Mouse (Mus musculus) splenic B cell, adult 2 months (primary cell): ENCODE data around the gene Gm49403.
"Not testable (repeated sequence)": the region's sequence is repeated elsewhere in the genome, so short reads cannot be mapped to it uniquely, and the experiment has no call there.

Experiments used
- DNase-seq: peaks from one replicate; pipeline ENCODE4 v3.0.0-alpha.2; 2011; ENCODE audit warnings: low read depth, low spot score
- H3K27me3 ChIP-seq: 2 replicates; pipeline ENCODE4 v1.6.1; 2012; ENCODE audit warnings: mild to moderate bottlenecking, low read length, moderate library complexity, mixed read lengths; ENCODE audit not compliant: control insufficient read depth, poor library complexity, insufficient read depth, severe bottlenecking
- H3K36me3 ChIP-seq: 2 replicates; pipeline ENCODE4 v1.6.1; 2012; ENCODE audit warnings: mild to moderate bottlenecking, low read length, moderate library complexity, mixed read lengths; ENCODE audit not compliant: control insufficient read depth, poor library complexity, insufficient read depth, severe bottlenecking

Gene Gm49403

DNA sequence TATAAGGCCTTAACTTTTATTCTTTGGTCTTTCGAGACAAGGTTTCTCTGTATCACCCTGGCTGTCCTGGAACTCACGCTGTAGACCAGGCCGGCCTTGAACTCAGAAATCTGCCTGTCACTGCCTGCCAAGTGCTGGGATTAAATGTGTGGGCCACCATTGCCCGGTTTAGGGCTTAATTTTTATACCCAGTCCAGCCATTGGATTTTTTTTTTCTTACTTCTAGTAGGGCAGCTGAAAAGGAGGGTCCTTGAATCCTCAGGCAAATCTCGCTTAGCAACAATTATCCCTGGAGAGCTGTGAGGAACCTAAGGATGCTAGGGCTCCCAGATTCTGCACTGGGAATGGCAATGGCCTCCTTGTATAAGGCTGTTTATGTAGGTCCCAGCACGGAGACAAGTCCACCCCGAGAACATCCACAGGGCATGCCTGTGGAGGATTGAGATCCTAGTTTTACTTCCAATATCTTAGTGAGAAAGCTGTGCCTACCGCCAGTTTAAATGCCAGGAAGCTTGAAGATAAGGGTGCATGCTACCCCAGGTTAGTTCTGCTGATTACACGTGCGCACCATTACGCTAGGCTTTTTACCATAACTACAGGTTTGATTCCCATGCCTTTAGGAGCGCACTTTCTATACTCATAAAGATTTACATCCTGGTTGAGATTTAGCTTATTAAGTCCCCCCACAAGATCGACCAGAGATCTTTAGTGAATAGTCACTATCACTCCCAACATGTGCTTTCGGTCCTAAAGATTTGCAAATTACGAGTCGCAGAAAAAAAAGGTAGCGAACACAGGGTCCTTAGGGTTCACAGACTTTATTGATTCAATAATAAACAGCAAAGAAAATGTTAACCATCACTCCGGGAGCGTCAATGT, 4.1 kb downstream of the Gm49403 start:
- H3K36me3 ChIP-seq, result 0 out of 2 replicates have a peak, but pooled peaks cover 2% of the 10 kb centered on the region
- no peak for DNase-seq
- H3K27me3 ChIP-seq, result no peaks in the 10 kb centered on the region

DNA sequence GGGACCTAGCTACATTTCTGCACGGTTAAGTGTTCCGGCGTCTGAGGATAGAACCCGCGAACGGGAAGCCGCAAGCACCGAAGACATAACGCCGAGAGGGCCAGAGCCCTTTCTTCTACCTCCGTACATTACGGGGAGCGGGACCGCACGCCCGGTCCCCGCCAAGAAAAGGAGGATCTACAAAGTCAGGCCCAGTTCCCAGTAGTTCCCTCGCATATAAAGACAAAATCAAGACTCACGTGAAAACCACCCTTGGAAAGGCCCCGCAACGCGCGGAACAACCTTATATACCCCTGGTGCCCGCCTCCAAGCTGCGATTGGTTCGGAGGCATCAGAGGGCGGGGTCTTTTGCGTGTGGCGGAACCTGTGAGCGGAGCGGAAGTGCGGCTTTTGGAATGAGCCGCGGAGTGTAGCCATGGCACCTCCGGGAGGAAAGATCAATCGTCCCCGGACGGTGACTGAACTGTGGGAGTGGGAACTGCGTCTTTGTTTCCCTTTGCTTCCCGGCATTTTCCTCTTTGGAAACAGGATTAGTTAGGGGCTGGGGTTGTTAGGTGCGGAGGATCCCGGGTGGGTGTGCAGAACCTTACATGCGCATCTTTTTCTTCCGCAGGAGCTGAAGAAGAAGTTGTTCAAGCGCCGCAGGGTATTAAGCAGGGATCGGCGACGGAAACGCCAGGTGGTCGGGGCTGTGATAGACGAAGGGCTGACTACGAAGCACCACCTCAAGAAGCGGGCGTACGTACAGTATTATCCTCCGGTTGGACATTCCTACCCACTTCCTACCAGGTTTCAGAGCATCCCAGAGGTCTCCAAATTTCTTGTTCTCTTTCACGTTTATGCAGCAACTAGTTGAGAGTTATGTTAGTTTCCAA, 5.0 kb downstream of the Gm49403 start, which contains the start of the genes 1810009A15Rik and Gm49416:
Gene 1810009A15Rik (plus strand): TSS at position 343 of the 875 bp plus-strand sequence.
Gene Gm49416 (plus strand): TSS at position 416 of the 875 bp plus-strand sequence.
- peak; percentile 96 for DNase-seq
- 0 out of 2 replicates have a peak, but pooled peaks cover 2% of the 10 kb centered on the region for H3K36me3 ChIP-seq
- no peaks in the 10 kb centered on the region for H3K27me3 ChIP-seq

DNA sequence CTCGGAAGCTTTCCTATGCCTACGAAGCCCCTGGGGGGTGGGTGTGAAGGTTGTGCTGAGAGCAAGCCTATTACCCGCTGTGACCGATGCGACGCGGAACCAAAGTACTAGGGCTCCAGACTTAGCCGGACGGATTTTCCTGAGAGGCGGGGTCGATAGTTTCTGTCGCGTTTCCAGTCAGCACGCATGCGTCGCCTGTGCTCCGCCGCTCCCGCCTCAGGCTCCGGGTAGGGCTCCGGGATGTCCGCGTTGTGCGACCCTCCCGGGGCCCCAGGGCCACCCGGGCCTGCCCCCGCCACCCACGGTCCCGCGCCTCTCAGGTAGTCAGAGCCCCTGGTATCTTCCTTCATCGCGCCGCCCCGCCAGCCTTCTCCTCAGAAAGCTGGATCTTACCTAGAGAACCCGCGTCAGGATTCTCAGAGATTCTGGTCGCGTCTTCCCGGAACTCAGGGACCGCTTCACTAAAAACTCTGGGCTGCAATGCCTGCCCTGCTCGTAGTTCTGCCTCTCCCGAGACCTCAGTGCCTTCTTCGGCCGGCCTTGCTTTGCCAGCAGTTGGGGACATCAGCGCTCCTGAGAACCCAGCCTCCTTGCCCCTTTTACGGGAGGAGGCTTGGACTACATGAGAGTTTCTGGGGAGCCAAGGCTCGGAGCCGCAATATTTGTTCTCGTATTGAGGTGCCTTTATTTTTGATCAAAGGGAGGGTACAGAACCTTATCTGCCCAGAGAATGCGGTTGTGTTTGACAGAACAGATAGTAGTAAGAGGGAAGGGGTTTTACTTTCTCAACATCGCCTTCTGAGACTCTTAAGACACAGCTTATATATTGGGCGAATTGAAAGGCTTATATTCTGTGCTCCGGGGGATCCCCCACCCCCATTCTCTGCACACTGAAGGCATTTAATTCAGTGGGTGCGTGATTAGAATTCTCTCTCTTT, 9.4 kb downstream of the Gm49403 start, which contains the start of gene Ints5:
Gene Ints5 (plus strand): TSS at position 177 of the 938 bp plus-strand sequence.
- DNase-seq, result peak; percentile 89
- Histone ChIP-seq H3K36me3 (peaks cover 2% of the 10 kb centered on the region; the same call in 1 of the 2 replicates), H3K27me3 (no peaks in the 10 kb centered on the region)

DNA sequence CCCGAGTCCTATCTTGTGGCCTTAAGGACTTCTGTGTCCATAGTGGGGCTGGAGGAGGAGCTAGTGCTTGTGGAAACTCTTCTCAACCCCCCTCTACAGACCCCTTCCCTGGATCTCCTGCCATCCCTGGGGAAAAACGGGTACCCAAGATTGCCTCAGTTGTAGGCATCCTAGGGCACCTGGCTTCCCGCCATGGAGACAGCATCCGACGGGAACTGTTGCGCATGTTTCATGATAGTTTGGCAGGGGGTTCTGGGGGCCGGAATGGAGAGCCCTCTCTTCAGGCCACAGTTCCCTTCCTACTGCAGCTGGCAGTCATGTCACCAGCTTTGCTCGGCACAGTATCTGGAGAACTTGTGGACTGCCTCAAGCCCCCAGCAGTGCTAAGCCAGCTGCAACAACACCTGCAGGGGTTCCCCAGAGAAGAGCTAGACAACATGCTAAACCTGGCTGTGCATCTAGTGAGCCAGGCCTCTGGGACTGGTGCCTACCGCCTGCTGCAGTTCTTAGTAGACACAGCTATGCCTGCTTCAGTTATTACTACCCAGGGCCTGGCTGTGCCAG, 11.7 kb downstream of the Gm49403 start:
- Histone ChIP-seq H3K36me3 (no peaks in the 10 kb centered on the region; the same call in 1 of the 2 replicates), H3K27me3 (no peaks in the 10 kb centered on the region)
- no peak for DNase-seq

DNA sequence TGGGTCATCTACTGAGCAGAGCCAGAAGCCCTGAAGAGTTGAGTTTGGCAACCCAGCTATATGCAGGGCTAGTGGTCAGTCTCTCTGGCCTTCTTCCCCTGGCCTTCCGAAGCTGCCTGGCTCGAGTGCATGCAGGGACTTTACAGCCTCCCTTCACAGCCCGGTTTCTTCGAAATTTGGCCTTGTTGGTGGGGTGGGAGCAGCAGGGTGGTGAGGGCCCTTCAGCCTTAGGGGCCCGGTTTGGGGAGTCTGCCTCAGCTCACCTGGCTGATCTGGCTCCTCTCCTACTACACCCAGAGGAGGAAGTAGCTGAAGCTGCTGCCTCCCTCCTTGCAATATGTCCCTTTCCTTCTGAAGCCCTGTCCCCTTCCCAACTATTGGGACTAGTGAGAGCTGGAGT, 12.5 kb downstream of the Gm49403 start:
- DNase-seq, H3K36me3 ChIP-seq, H3K27me3 ChIP-seq: not testable (repeated sequence)

DNA sequence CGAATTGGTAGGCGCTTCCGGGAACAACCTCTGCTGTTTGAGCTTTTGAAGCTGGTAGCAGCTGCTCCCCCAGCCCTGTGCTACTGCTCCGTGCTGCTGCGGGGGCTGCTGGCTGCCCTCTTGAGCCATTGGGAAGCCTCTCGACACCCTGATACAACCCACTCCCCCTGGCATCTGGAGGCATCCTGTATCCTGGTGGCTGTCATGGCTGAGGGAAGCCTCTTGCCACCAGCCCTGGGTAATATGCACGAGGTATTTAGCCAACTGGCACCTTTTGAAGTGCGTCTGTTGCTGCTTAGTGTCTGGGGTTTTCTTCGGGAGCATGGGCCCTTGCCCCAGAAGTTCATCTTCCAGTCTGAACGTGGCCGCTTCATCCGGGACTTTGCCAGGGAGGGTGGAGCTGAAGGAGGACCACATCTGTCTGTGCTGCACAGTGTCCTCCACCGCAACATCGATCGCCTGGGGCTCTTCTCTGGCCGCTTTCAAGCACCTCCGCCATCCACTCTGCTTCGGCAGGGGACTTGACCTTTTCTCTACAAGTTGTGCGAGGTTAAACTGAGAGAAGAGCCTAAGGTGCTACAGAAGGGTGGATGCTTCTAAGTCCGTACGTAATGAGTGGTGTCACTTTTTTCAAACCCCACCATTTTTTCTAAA, 13.6 kb downstream of the Gm49403 start:
- DNase-seq, H3K36me3 ChIP-seq, H3K27me3 ChIP-seq: not testable (repeated sequence)

DNA sequence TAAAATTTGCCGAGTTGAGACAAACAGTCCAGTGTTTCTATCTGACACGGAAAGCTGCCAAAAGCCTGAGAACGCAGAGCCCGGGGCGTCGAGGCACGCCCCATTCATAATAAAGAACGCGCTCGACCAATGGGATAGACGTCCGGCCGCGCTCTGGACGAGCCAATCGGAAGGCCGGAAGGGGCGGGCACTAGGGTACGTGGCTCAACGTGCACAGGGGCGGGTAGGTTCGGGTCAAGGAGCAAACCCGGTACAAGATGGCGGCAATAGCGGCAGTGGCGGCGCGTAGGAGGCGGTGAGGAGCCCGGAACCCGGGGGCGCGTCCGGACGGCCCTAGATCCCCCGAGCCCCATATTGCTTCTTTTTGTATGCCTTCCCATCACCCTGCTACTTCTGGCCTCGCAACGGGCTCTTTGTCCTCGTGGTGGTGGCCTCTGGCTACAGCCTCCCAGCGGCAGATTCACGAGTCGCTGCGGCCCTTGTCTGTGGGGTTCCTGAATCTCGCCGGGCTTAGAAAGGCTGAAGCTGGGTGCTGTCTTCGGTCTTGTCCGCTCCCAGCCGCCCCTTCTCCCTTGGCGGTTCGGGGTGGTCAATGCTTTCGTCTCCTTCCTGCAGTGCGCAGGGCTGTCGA, 14.2 kb downstream of the Gm49403 start, which contains the start of gene Ganab:
Gene Ganab (plus strand): TSS at position 207 of the 631 bp plus-strand sequence.
- no peaks in the 10 kb centered on the region for H3K27me3 ChIP-seq
- DNase-seq, result peak; percentile 96

DNA sequence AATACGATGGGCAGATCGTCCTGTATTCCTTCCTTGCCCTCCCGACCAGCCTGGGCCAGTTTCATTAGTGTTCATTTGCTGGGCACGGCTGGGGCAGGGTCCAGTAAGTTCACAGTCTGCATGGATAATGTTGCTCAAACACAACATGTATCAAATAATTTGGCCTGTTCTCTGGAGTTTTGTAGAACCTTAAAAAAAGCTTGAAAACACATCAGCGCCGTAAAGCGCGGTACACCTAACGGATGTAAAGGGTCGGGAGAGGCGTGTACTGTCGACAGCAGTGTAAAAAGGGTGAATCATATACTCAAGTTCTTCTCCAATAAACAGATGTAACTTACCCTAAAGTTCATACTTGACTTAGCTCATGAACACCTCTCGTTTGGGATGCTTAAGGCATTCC, 14.8 kb downstream of the Gm49403 start:
- DNase-seq, result no peak
- Histone ChIP-seq H3K27me3 (no peaks in the 10 kb centered on the region), H3K36me3 (peaks cover 6% of the 10 kb centered on the region; the same call in 1 of the 2 replicates)

More for the DNA sequence above, 14.2 kb downstream of the Gm49403 start, which contains the start of gene Ganab:
- H3K36me3 ChIP-seq, result peaks cover 5% of the 10 kb centered on the region; the same call in 1 of the 2 replicates

DNA sequence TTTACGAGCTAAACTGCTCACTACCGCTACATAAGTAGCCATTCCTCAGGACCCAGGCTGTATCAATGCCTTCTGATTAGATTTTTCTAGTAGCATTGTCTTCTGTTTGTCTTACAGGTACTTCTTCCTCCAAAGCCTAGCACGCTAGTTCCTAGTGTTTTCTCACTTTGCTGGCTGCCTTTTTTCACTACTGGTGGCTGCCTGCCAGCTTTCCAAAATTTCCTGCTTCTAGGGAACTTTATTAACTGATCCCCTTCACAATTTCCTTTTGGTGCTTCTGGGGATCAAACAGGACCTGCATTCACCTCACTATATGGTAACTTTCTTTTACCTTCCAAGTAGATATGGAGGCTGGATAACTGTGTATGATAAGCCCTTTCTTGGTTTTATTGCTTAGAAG, 15.3 kb downstream of the Gm49403 start:
- H3K36me3 ChIP-seq, result peaks cover 7% of the 10 kb centered on the region; the same call in 1 of the 2 replicates
- no peaks in the 10 kb centered on the region for H3K27me3 ChIP-seq
- no peak for DNase-seq

DNA sequence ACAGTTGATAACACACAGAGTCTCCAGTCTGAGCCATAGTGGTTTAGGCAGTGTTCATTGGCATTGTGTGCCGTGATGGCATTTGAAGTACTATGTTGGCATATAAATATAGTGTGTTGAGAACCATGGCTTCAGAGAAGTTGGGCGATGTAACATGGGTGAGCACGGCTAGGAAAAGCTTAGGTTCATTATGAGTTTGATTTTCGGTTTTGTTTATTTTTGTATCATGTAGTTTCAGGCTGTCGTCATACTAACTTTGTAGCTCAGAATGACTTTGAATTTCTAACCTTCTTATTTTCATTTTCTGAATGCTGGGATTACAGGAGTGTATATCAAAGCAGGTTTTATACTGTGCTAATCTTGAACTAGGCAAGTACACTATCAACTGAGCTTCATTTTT, 19.7 kb downstream of the Gm49403 start:
- DNase-seq, result no peak
- Histone ChIP-seq H3K27me3 (no peaks in the 10 kb centered on the region), H3K36me3 (peaks cover 16% of the 10 kb centered on the region)

DNA sequence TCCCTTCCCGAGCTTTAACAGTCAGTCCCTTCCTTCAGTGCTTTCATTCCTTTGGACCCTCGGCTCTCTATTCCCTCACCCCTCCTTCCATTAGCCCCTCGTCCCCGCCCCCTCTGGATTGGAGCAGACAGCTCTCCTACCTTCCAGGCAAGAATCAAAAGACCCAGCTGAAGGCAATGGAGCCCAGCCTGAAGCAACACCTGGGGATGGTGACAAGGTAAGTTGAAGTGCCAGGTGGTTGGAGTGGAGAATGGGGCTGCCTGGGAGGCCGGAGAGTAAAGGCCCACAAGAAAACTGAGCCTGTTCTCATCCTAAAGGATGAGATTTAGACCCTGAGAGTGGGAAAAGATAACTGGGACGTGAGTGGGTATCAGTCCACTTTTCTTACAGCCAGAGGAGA, 24.8 kb downstream of the Gm49403 start:
- no peak for DNase-seq
- Histone ChIP-seq H3K36me3 (peaks cover 30% of the 10 kb centered on the region), H3K27me3 (no peaks in the 10 kb centered on the region)

DNA sequence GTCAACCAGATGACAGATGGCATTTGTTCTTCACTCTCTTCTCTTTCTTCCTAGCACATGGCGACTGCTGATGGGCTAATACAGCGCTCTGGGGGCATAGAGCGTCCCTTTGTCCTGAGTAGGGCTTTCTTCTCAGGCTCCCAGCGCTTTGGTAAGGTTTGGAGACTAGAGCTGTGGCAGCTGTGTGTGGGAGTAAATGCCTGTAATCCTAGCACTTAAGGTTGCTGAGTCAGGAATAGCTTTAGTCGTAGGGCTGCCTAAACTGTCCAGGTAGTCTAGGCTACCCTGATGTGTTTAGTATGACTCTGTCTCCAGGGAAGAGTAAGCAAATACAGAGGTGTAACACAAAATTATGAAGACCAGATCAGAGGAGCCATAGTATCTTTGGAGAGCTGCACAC, 28.1 kb downstream of the Gm49403 start:
- no peaks in the 10 kb centered on the region for H3K27me3 ChIP-seq
- H3K36me3 ChIP-seq, result peaks cover 34% of the 10 kb centered on the region
- DNase-seq, result no peak

DNA sequence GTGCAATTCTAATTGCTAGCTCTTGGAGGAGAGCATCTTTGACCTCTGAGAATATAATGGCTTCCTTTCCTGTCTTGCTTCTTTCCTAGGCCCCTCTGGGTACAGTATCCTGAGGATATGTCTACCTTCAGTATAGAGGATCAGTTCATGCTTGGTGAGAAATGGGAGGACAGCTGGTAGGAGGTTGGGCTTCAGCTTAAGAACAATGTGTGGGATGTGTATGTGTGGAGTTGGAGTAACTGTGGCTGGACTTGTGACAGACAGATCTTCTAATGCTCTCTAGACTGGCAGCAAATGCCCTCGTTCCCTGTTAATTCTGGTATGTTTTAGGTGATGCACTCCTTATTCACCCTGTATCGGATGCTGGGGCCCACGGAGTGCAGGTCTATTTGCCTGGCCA, 30.5 kb downstream of the Gm49403 start:
- no peaks in the 10 kb centered on the region for H3K27me3 ChIP-seq
- no peak for DNase-seq
- peaks cover 23% of the 10 kb centered on the region for H3K36me3 ChIP-seq
